Mouse (Mus musculus) CD4-positive, CD25-positive, alpha-beta regulatory T cell, adult 9 weeks (primary cell): ENCODE results near the gene Paip2b. TPM values are rescaled to one million over a fixed set of nuclear protein-coding genes. Genes with fewer than 3 reads are reported as not detected.

Experiments
- polyA plus RNA-seq: library from polyadenylated mRNA; unstranded; fragments of 100-300 nt; shearing (Covaris generic); gene quantifications from one replicate; pipeline ENCODE4 v1.2.1, GENCODE M21; 2017

Paip2b gene
- polyA plus RNA-seq = 43.1 TPM

DNA sequence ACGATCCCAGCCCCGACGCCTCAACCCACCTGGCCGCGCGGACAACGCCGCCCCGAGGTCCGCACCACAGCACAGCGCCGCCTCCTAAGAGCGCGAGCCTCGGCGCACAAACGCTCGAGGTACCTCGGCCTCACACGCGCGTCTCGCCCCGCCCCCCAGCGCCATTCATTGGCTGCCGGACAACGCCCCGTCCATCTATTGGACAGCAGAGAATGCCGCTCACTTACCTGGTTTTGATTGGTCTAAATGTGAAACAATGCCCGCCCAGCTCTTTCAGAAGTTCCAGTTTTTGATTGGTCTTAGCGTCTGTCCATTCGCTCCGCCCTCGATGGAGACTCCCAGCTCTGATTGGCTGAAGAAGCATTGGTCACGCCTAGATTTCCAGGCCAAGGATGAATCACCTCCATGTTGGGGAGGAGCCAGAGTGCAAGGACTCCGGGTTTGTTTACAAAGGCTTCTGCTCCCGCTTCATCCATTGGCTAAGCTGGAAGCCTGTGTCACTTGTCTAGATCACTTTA, at the start of gene Paip2b:
Gene Paip2b (minus strand): TSS at position 136 of the 518 bp plus-strand sequence.

DNA sequence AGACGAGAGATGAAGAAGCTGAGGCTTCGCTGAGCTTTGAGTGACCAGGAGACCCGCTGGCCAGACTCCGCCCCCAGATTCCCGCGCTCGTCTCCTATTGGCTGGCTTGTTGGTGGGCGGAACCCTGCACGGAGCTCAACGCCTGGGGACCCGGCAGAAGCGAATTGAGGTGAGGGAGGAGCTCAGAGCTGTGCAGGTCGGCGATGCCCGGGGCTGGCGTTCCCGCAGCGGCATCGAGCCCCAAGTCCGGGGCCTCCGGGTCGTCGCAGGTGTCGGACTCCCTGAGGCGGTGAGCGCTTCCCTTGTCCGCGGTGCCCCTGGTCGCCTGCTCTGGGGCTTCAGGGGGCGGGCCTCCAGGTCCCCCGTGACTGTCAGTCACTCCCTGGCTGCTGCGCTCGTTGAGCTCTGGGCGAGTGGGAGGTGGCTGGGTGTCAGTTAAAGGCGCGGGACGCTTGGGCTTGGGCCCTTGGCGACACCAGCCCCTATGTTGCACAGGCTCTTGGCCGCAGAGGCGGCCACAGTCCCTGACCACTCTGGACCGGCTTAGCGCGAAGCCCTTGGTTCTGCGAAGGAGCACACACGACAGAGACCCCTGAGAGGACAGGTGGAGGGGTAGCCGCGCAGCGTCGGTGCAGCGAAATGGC, 35.5 kb upstream of the Paip2b start, which contains the start of gene Zfp638:
Gene Zfp638 (plus strand): TSS at position 156 of the 644 bp plus-strand sequence.

DNA sequence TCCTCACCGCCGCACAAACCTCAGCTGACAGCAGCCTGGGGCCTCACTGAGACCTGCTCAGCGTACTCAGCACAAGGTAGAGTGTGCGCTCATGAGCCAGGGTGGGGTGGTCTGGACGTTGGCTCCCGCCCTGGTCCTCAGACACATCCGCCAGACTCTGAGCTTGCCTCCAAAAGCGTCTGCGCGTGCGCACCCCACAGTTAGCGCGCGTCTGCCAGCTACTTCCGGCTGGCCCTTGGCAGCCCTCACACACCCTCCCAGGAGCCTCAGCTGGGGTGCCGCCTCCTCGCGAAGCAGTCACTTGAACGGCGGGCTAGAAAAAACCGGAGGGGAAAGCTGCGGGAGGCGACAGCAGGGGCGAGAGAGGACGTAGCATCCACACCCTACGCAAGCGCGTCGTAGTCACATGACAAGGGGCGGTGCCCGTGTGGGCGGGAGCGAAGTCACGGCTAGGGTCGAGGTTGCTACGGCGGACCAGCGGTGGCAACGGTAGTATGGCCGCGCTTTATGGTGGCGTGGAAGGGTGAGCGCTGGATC, 36.7 kb downstream of the Paip2b start, which contains the start of gene Nagk:
Gene Nagk (plus strand): TSS at position 223 of the 537 bp plus-strand sequence.

DNA sequence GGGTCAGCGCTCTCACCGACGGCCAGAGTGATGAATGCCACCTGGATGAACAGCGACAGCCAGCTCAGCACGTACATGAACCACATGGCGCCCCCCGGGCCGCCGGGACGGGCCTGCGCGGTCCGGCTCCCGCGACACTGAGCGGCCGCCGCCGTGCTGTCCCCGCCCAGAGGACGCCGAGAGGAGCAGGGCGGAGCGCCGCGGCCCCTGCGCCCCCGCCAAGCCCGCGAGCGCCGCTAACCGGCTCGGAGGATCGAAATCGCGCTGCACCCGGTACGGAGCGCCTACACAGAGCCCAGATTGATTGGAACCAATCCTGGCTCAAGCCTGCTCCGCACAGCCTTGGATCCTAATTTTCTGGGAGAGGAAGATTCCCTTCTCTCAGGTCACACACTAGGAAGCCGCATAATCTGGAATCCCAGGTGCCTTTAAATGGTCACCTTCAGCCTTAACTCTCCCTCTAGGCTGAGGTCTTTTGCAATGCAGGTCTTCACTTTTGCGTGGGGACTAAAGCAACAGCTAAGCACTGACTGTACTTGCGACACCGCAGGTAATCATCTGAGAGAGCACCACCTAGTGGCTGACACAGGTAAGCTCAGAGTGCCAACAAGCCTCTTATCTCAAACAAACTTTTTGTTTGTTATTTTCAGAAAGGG, 55.8 kb downstream of the Paip2b start, which contains the start of gene Tex261:
Gene Tex261 (minus strand): TSS at position 176 of the 656 bp plus-strand sequence.

DNA sequence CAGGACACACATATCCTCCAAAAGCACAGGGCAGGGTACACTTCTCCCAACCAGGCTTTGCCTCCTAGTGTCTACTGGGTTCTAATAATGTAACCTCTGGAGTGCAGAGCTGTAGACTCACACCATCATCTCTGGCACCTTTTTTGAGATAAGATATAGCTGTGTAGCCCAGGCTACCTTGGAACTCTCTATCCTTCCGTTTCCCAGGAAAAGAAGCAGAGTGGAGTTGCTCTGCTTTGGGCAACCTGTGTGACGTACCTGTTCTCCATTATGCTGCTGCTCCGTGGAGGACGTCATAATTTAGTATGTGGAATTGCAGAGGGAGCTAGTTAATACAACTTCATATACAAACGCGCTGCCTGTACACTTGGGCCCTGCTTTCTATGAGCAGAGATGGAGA, 69.2 kb downstream of the Paip2b start, which contains the start of gene Ankrd53:
Gene Ankrd53 (plus strand): TSS at position 301 of the 400 bp plus-strand sequence.

Other genes with a start within 250 kb of the Paip2b start
- gene Clec4f, start 175.6 kb downstream of the Paip2b start, polyA plus RNA-seq = not detected
- not detected for gene Cd207, start 153.9 kb downstream of the Paip2b start, polyA plus RNA-seq
- 0.37 TPM for gene Vax2, start 120.5 kb downstream of the Paip2b start, polyA plus RNA-seq
- not detected for gene Atp6v1b1, start 88.8 kb downstream of the Paip2b start, polyA plus RNA-seq
- 0.22 TPM for gene Ankrd53, start 69.1 kb downstream of the Paip2b start, polyA plus RNA-seq
- 107 TPM for gene Tex261, start 55.9 kb downstream of the Paip2b start, polyA plus RNA-seq
- gene Nagk, start 36.8 kb downstream of the Paip2b start, polyA plus RNA-seq = 31.6 TPM
- 162 TPM for gene Zfp638, start 35.4 kb upstream of the Paip2b start, polyA plus RNA-seq
- 0.27 TPM for gene Dysf, start 176.8 kb upstream of the Paip2b start, polyA plus RNA-seq